Mouse (Mus musculus) megakaryocyte progenitor cell, adult 5-6 weeks (primary cell): Measurements from ENCODE around the gene Olfr187. TPM values are rescaled to one million over a fixed set of nuclear protein-coding genes. Genes with fewer than 3 reads are reported as not detected.
"Not testable (repeated sequence)": the region's sequence is repeated elsewhere in the genome, so short reads cannot be mapped to it uniquely, and the experiment has no call there.

Experiments
- ATAC-seq: replicated peaks from 2 replicates; pipeline ENCODE4 v1.8.0; 2016; ENCODE audit warnings: mild to moderate bottlenecking, moderate TSS enrichment, inconsistent platforms; ENCODE audit not compliant: poor library complexity
- total RNA-seq, 2 experiments: library from RNA; stranded (forward) in 1 of 2; stranded (reverse) in 1 of 2; fragments of 157-497, 149-512 nt in 1 of 2; fragments of 200-1000 nt in 1 of 2; gene quantifications; 2 replicates each; pipeline versions ENCODE4 v1.2.3 to v1.2.4; 2015 to 2017

The Olfr187 gene
- total RNA-seq (2015) (not detected in 2 replicates), total RNA-seq (2017) (not detected in 2 replicates)

- ATAC-seq: no peak
Measured at GRCm38 (mm10) chr16:59039710-59040109, at the start of gene Olfr187. Gene Olfr187 (minus strand): TSS chr16:59039767.

DNA sequence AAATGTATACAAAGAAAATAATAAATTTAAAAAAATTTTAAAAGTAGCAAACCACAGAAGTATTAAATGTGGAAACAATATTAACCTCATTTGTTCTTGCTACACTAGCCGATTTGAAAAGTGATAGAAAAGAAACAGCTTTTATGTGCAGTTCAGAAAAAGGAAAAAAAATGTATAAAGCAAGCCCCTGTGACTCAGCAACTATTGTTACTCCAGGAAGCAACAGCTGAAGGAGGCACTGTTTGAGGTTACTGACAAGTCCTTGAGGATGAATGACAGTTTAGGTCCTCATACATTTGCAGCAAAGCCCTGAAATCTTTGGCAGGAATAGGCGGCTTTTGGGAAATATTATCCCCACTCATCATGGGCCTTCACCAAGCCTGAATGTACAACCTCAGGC is 41.5 kb upstream of the Olfr187 start:
- ATAC-seq: not testable (repeated sequence)

DNA sequence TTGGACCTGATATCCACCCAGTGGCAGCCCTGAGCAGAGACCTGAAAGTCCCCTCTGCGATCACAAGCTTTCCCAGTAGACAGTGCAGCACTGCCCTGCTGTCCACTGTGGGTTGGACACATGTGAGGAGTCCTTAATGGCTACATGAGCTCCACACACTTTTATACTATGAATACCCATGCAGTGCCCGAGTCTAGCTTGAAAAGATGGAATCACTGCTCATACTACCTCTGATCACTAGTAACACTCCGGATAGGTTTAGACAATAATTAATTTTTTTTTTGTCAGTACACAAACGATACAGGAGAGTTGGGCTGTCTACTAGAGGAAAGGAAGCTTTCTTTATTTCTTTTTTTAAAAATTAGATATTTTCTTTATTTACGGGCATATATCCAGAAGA is 38.3 kb upstream of the Olfr187 start, which contains the start of gene Olfr190:
Gene Olfr190, minus strand, starts transcription at position 101 of the 400 bp plus-strand sequence.
- ATAC-seq: no peak

DNA sequence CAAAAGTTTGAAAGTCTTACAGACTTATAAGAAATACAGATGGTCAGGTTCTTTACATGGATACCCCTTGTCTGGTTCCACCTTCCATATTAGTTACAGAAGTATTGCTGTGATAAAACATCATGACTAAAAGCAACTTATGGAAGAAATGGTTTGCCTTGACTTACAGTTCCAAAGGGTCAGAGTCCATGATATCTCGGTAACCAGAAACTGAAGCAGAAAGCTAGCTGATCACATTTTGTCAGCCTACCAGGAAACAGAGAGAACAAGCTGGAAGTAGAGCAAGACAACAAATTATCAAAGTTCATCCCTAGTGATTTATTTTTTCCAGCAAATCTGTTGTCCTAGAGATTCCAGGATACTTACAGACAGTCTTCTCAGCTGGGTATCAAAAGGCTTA is 34.0 kb upstream of the Olfr187 start:
- no peak for ATAC-seq

DNA sequence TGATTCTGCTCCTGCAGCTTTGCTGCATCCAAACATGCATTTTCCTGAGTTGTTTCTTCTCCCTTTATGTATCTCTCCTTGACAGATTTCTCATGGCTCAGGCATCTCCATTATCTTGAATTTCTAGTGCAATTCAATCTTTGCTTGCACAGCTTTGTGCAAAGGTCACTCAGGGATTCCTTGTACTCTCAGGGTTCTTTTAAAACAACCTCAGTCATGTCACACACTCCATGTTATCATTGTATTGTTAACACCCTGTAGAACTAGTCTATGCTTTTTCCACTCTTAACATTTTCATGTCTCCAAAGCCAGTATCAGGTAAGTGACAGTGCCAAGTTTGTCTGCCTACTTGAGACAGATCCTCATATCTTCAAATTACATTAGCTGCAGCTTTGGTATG is 32.2 kb upstream of the Olfr187 start:
- ATAC-seq: no peak

DNA sequence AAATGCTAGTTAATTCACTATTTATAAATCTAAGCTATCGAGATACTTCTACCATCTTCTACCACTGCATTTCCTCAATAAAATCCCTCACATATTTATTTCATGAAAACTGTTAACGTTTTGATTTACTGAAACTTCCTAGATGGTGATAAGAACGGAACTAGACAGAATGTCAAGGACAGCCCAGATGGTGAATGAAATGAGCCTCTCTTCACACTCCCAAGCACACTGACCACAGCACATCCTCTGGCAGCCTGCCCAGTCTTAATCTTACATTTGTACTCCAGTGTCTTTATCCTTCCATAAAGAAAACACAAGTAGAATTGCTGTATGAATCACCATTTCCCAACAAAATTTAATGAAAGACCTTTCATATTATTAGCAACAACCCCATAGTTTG is 22.8 kb upstream of the Olfr187 start:
- not testable (repeated sequence) for ATAC-seq

GRCm38 (mm10) chr16:59049286-59049685 is 9.7 kb upstream of the Olfr187 start:
- ATAC-seq: not testable (repeated sequence)

DNA sequence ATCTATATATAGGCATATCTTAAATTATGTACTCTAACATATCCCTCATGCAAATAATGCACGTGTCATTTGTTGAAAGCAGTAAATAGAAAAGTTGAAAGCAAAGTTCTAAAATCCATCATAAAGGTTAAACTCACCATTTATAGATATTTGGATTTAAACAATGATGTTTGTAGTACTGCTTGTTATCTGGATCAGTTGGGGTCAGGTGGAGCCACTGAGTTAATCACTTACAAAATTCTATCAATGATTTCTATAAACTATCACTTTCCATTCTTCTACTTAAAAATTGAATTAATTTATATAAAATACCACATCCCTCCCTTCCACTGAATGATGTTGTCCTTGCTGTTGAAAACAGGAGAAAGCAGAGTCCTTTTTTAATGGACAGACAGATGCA is 9.3 kb upstream of the Olfr187 start:
- no peak for ATAC-seq

DNA sequence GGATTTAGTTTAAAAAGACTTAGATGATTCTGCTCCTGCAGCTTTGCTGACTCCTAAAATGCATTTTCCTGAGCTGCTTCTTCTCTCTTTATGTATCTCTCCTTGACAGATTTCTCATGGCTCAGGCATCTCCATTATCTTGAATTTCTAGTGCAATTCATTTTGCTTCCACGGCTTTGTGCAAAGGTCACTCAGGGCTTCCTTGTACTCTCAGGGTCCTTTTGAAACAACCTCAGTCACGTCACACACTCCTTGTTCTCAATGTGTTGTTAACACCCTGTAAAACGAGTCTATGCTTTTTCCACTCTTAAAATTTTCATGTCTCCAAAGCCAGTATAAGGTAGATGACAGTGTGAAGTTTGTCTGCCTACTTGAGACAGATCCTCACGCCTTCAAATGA is 8.0 kb upstream of the Olfr187 start:
- no peak for ATAC-seq

DNA sequence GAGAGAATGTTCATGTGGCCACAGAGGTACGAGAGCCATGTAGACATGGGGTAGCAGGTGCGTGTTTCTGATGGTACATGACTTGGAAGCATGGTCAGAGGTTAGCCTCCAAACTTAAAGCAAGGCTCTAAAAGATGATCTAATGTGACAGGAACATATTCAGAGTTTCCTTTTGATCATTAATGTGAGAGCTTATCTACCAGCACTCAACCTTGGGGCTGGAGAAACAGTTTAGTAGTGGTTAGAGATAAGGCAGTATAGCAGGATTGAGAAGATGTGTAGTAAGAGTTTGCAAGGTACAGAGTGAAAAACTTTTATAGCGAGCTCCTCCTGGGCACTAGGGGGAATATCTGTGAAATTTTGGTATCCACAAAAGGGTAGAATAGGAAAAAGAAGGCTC is 6.3 kb upstream of the Olfr187 start:
- ATAC-seq: no peak

DNA sequence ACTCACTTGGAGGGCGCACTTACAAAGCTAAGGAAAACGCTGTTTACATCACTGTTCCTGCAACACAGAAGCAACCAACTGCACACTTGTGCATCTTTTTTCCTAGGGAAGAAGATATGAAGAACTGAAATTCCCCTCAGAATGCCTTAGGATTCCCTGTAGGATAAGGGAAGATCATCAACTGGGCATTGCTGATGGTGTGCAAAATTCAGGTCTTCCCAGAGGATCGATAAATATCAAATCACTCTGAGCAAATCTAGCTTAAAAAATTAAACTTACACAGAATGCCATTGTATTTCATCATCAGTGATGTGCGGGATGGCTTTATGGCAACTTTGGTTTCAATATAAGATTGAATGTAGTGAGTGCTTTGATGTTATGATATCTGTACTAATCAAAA is 9.4 kb downstream of the Olfr187 start, which contains the start of gene Olfr186:
Gene Olfr186, minus strand, starts transcription at position 101 of the 400 bp plus-strand sequence.
- no peak for ATAC-seq

GRCm38 (mm10) chr16:59013357-59014018 is 26.1 kb downstream of the Olfr187 start:
- no peak for ATAC-seq

DNA sequence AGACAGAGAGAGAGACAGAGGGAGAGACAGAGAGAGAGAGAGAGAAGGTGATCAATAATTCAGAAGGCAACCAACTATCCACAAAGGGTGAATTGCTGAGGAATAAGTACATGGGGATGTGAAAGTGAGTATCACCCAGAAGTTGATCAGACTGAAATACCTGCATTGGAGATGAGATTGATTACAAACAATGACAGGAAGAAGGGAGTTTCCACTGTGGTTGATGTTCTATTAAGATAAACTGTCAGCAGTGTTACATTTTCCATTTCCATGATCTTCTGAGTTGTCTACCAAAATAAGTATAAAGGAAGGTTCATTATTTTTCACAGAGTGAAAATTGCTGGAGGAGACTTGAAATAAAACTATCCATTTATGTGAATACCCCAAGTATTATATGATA is 32.4 kb downstream of the Olfr187 start:
- no peak for ATAC-seq

GRCm38 (mm10) chr16:58995057-58995456 is 44.5 kb downstream of the Olfr187 start, which contains the start of gene Olfr183:
Gene Olfr183 (plus strand): TSS chr16:58995357.
- no peak for ATAC-seq

Other genes starting within 250 kb of the Olfr187 start
- not detected in 2 replicates for gene Olfr173, start 239.5 kb downstream of the Olfr187 start, total RNA-seq (2015)
- not detected in 2 replicates for gene Olfr173, start 239.5 kb downstream of the Olfr187 start, total RNA-seq (2017)
- not detected in 2 replicates for gene Olfr175-ps1, start 213.0 kb downstream of the Olfr187 start, total RNA-seq (2015)
- gene Olfr175-ps1, start 213.0 kb downstream of the Olfr187 start, total RNA-seq (2017): not detected in 2 replicates
- gene Olfr177, start 165.0 kb downstream of the Olfr187 start, total RNA-seq (2015): not detected in 2 replicates
- gene Olfr177, start 165.0 kb downstream of the Olfr187 start, total RNA-seq (2017): not detected in 2 replicates
- not detected in 2 replicates for gene Olfr178, start 147.7 kb downstream of the Olfr187 start, total RNA-seq (2015)
- not detected in 2 replicates for gene Olfr178, start 147.7 kb downstream of the Olfr187 start, total RNA-seq (2017)
- gene Olfr181, start 111.0 kb downstream of the Olfr187 start, total RNA-seq (2015): not detected in 2 replicates
- not detected in 2 replicates for gene Olfr181, start 111.0 kb downstream of the Olfr187 start, total RNA-seq (2017)
- gene Olfr180, start 110.4 kb downstream of the Olfr187 start, total RNA-seq (2015): not detected in 2 replicates
- not detected in 2 replicates for gene Olfr180, start 110.4 kb downstream of the Olfr187 start, total RNA-seq (2017)
- gene Olfr183, start 44.4 kb downstream of the Olfr187 start, total RNA-seq (2015): not detected in 2 replicates
- gene Olfr183, start 44.4 kb downstream of the Olfr187 start, total RNA-seq (2017): not detected in 2 replicates
- gene Olfr186, start 9.5 kb downstream of the Olfr187 start, total RNA-seq (2015): not detected in 2 replicates
- not detected in 2 replicates for gene Olfr186, start 9.5 kb downstream of the Olfr187 start, total RNA-seq (2017)
- not detected in 2 replicates for gene Olfr190, start 38.2 kb upstream of the Olfr187 start, total RNA-seq (2015)
- gene Olfr190, start 38.2 kb upstream of the Olfr187 start, total RNA-seq (2017): not detected in 2 replicates
- gene Olfr191, start 50.1 kb upstream of the Olfr187 start, total RNA-seq (2015): not detected in 2 replicates
- not detected in 2 replicates for gene Olfr191, start 50.1 kb upstream of the Olfr187 start, total RNA-seq (2017)
- gene Olfr193, start 72.1 kb upstream of the Olfr187 start, total RNA-seq (2015): not detected in 2 replicates
- gene Olfr193, start 72.1 kb upstream of the Olfr187 start, total RNA-seq (2017): not detected in 2 replicates
- gene Olfr194, start 81.3 kb upstream of the Olfr187 start, total RNA-seq (2015): not detected in 2 replicates
- not detected in 2 replicates for gene Olfr194, start 81.3 kb upstream of the Olfr187 start, total RNA-seq (2017)
- not detected in 2 replicates for gene Olfr195, start 107.3 kb upstream of the Olfr187 start, total RNA-seq (2015)
- gene Olfr195, start 107.3 kb upstream of the Olfr187 start, total RNA-seq (2017): not detected in 2 replicates
- not detected in 2 replicates for gene Olfr196, start 130.7 kb upstream of the Olfr187 start, total RNA-seq (2015)
- not detected in 2 replicates for gene Olfr196, start 130.7 kb upstream of the Olfr187 start, total RNA-seq (2017)
- gene Olfr198, start 163.8 kb upstream of the Olfr187 start, total RNA-seq (2015): not detected in 2 replicates
- not detected in 2 replicates for gene Olfr198, start 163.8 kb upstream of the Olfr187 start, total RNA-seq (2017)
- not detected in 2 replicates for gene Olfr199, start 180.0 kb upstream of the Olfr187 start, total RNA-seq (2015)
- not detected in 2 replicates for gene Olfr199, start 180.0 kb upstream of the Olfr187 start, total RNA-seq (2017)
- gene Olfr201, start 232.9 kb upstream of the Olfr187 start, total RNA-seq (2015): not detected in 2 replicates
- gene Olfr201, start 232.9 kb upstream of the Olfr187 start, total RNA-seq (2017): not detected in 2 replicates
- gene Olfr202, start 247.0 kb upstream of the Olfr187 start, total RNA-seq (2015): not detected in 2 replicates
- gene Olfr202, start 247.0 kb upstream of the Olfr187 start, total RNA-seq (2017): not detected in 2 replicates